Mouse (Mus musculus) left cerebral cortex, adult 8-10 months (tissue): ENCODE results near the gene Ttll1. TPM values are rescaled to one million over a fixed set of nuclear protein-coding genes. Genes with fewer than 3 reads are reported as not detected.

Experiments used
- DNase-seq, 2 experiments: peaks; one replicate each; pipeline ENCODE4 v3.0.0; 2022; ENCODE audit warnings: low spot score in 2 of 2
- total RNA-seq, 4 experiments: library from RNA; stranded (reverse); gene quantifications; 2 replicates each; pipeline ENCODE4 v1.2.4; 2022

Gene Ttll1
- 10 to 100 TPM; 48.1 to 53.0 (median 49.1) TPM for total RNA-seq

- peak; percentile 83 to 93 for DNase-seq
Measured at GRCm38 (mm10) chr15:83510805-83511405, at the start of gene Ttll1. TSS of gene Ttll1 (minus strand) at chr15:83510893.

- peak; percentile 78 to 80 for DNase-seq
Measured at GRCm38 (mm10) chr15:83555161-83555974, 44.7 kb upstream of the Ttll1 start.

- DNase-seq, result no peak
Measured at GRCm38 (mm10) chr15:83553831-83554230, 43.1 kb upstream of the Ttll1 start.

GRCm38 (mm10) chr15:83550137-83550536 lies 39.4 kb upstream of the Ttll1 start:
- DNase-seq, result no peak

- no peak for DNase-seq
Measured at GRCm38 (mm10) chr15:83547144-83547543, 36.5 kb upstream of the Ttll1 start.

- no peak for DNase-seq
Measured at GRCm38 (mm10) chr15:83546029-83546428, 35.3 kb upstream of the Ttll1 start.

GRCm38 (mm10) chr15:83541647-83542287 lies 31.1 kb upstream of the Ttll1 start:
- no peak for DNase-seq

GRCm38 (mm10) chr15:83539905-83540304 lies 29.2 kb upstream of the Ttll1 start:
- DNase-seq, result no peak

- DNase-seq, result no peak
Measured at GRCm38 (mm10) chr15:83538855-83539254, 28.2 kb upstream of the Ttll1 start.

- no peak for DNase-seq
Measured at GRCm38 (mm10) chr15:83535890-83536231, 25.2 kb upstream of the Ttll1 start.

GRCm38 (mm10) chr15:83534960-83535889 lies 24.5 kb upstream of the Ttll1 start:
- DNase-seq, result no peak

GRCm38 (mm10) chr15:83532606-83533005 lies 21.9 kb upstream of the Ttll1 start:
- DNase-seq, result no peak

- no peak for DNase-seq
Measured at GRCm38 (mm10) chr15:83531961-83532469, 21.3 kb upstream of the Ttll1 start.

- DNase-seq, result no peak
Measured at GRCm38 (mm10) chr15:83530688-83531087, 20.0 kb upstream of the Ttll1 start.

GRCm38 (mm10) chr15:83530233-83530632 lies 19.5 kb upstream of the Ttll1 start:
- DNase-seq, result no peak

- no peak for DNase-seq
Measured at GRCm38 (mm10) chr15:83529765-83530164, 19.1 kb upstream of the Ttll1 start.

GRCm38 (mm10) chr15:83528892-83529291 lies 18.2 kb upstream of the Ttll1 start:
- DNase-seq, result no peak

GRCm38 (mm10) chr15:83527747-83528146 lies 17.1 kb upstream of the Ttll1 start:
- DNase-seq, result no peak

GRCm38 (mm10) chr15:83527092-83527437 lies 16.4 kb upstream of the Ttll1 start:
- DNase-seq, result no peak

GRCm38 (mm10) chr15:83526424-83527091 lies 15.9 kb upstream of the Ttll1 start, which contains the start of gene Bik:
TSS of gene Bik (plus strand) at chr15:83526862.
- DNase-seq, result no peak

- DNase-seq, result no peak
Measured at GRCm38 (mm10) chr15:83524333-83524729, 13.6 kb upstream of the Ttll1 start.
